Mouse (Mus musculus) thymus, postnatal 4 days (tissue): ENCODE results near the gene Cenpj.

ENCODE experiments used
- DNase-seq: peaks from one replicate; pipeline ENCODE4 v3.0.0; 2021

Gene Cenpj

GRCm38 (mm10) chr14:56544946-56545345, 30.3 kb downstream of the Cenpj start:
- DNase-seq = no peak

GRCm38 (mm10) chr14:56530788-56531187, 44.4 kb downstream of the Cenpj start:
- no peak for DNase-seq

GRCm38 (mm10) chr14:56514775-56515174, 60.5 kb downstream of the Cenpj start:
- DNase-seq = no peak

- peak; percentile 18 for DNase-seq
Observed at GRCm38 (mm10) chr14:56512084-56512483, 63.1 kb downstream of the Cenpj start.

DNA sequence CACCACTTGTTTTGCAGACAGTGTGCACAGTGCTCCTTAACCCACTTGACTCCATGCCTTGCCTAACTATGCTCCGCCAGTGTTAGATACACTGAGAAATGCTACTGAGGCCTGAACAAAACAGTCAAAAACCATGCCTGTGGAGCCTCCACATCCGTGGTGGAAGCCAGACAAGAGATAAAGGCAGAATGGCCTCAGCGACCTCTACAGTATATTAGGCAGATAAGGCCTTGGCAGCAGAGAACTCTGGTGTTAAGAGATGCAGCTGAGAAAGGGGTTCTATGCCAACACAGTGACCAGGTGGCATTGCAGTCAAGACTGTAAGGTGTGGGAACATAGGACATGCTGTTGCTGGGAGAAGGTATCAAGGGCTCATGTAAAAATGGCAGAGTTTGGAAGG, 68.5 kb downstream of the Cenpj start:
- no peak for DNase-seq

DNA sequence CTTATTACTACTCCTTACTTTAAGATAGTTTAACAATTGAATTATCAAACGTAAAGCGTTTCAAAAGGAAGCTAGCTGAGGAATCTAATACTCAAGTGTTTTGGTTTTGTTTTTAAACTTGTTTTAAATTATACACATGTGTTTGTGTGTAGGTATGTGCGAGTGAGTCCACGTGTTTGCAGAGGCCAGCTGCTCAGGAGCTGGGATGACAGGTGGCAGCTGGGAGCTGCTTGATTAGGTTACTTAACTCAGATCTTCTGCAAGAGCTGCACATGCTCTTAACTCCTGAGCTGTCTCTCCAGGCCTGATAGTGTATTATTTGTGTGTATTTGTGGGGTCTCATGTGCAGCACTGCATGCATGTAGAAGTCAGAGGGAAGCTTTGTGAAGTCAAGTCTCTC, 72.8 kb downstream of the Cenpj start:
- DNase-seq = no peak

DNA sequence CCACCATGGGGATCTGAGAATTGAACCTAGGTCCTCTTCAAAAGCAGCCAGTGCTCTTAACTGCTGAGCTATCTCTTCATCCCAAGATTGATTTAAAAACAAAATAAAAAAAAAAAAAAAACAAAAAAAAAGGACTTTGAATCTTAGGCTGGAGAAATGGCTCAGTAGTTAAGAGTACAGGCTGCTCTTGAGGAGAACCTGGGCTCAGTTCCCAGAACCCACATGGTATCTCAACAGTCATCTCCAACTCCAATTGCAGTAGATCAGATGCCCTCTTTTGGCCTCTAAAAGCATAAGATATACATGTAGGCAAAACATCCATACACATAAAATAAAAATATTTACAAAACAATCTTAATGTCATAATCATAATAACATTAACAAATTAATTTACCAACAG, 85.4 kb downstream of the Cenpj start:
- DNase-seq = no peak
